Mouse (Mus musculus): ENCODE results near the gene Aamp.

Gene Aamp

DNA sequence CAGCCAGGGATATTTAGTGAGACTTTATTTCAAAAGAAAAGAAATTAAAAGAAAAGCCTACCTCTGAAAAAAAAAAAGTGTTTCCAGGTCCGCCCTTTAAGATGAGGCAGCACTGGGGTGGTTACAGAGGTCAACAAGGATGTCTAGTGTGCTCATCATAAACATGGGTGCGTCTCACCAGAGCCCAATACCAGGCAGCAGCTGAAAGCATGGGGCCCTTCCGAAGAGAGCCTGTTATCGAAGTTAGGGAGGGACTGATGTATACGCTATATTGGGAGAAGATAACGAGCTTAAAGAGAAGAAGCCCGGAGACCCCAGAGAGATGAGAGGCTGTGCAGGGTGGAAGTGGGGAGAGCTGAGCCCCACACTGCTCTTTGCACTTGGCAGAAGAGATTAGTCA is 45.4 kb downstream of the Aamp start:
- CTCF ChIA-PET, result no interaction called here

DNA sequence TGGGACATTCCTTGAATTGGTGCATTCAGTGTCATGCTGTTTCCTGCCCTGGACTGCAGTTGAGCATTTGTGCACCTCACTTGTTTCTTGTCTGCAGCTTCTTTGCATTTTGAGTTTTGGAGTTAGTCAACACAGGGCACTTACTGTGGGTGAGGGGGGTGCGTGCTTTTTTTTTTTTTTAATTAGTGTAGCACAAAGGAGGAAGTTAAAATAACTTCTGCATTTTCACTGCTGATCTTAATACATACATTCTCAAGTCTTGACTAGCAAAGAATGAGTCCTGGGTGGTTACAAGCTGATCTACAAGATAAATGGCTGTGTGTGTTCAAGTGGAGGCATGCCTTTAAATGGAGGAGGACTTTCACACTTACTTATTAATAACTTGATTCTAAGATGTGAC is 46.4 kb downstream of the Aamp start:
- CTCF ChIA-PET, result no interaction called here

DNA sequence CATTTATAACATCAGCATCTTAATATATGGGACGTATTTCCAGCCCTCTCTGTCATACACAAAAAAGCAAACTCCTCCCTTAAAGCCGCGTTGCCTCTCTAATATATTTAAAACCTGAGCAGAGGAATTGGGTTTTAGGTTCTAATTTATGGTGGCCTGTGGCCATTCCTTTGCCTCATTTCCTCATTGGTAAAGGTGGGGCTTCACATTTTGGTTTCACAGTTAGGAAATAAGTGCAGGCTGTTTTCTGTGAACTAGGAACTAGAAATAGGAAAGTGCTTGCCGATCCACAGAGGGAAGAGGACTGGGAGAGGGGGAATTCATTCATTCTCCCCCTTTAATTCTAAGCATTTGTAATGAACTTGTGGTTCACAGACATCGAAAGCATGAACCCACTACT is 46.9 kb downstream of the Aamp start:
- CTCF ChIA-PET, result no interaction called here

DNA sequence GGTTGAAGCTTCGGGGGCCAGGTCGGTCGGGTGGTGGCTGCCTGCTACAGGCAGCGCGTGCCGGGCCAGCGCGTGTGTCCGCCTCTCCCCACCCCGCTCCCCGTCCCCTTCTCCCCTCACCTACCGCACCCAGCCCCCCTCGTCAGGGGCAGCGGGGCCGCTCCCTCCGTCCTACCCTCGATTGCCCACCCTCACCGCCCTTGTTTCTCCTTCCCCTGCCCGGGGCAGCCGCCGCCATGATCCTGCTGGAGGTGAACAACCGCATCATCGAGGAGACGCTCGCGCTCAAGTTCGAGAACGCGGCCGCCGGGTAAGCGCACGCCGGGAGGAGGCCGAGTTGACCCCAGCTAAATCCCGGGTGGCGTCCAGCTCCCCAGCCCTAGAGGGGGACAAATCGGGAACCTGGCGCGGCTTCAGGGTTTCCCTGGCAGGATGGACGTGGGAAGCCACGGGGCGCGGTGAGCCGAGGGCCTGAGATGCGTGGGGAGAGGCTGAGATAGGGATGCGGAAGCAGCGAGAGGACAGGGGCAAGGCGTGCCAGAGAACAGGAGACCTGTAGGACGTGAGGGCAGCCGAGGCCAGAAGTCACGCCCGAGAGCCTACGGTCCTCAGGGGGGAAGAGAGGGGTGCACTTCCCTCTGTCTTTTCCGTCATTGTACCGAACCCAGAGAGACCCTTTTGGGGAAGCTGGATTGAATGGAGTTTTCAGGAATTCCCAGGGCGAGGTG is 47.8 kb downstream of the Aamp start:
- CTCF ChIA-PET, result interaction anchor here (0.7 kb wide), 2 partner anchors 8 to 155 kb away, joined by 3 to 4 read pairs; partner anchors contain the start of gene Ctdsp1

DNA sequence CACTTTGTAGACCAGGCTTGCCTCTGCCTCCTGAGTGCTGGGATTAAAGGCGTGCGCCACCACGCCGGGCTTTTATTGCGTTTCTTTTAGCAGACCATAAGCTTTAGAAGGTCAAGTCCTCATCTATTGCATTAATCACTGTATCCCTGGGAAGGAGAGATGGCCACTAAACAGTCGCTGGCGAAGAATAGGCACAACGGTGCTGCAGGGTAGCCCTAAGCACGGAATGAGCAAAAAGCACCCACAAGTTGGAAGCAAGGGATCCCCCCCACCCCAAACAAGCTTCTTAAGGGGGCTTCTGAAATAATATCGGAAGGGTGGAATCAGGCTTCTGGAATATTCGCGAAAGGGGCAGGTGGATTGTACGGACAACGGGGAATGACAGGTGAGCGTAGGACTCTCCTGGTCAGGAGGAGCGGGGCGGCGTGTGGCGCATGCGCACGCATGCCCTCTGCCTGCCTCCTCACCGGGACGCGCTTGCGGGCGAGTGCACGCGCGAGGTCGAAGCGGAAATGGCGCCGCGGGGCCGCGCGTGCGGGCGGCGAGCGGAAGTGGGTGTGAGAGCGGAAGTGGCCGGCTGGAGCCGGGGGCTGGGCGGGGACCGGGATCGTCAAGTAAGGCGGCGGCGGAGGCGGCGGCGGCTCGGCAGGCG is 48.5 kb downstream of the Aamp start, which contains the start of gene Arpc2:
Arpc2 (plus strand) TSS at position 147 of the 652 bp plus-strand sequence.
- CTCF ChIA-PET, result interaction anchor here (0.7 kb wide), 2 partner anchors 127 to 155 kb away, joined by 3 to 7 read pairs; partner anchors contain the start of gene Ctdsp1

DNA sequence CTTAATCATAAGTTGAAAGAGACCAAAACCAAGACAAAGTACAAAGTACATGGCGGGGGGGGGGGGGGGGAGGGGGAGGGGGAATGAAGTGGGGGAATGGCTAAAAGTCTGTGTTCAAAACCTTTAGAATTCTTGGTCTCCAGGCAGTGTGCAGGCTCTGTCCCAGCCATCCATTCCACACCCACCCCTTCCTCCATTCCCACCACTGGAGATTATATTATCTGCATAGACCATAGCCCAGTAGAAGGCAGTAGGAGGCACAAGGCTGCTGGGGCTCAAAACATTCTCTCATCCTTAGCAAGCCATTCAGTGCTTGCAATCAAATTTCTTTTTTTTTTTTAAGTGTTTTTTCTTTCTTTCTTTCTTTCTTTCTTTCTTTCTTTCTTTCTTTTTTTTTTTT is 53.5 kb downstream of the Aamp start:
- CTCF ChIA-PET, result no interaction called here

DNA sequence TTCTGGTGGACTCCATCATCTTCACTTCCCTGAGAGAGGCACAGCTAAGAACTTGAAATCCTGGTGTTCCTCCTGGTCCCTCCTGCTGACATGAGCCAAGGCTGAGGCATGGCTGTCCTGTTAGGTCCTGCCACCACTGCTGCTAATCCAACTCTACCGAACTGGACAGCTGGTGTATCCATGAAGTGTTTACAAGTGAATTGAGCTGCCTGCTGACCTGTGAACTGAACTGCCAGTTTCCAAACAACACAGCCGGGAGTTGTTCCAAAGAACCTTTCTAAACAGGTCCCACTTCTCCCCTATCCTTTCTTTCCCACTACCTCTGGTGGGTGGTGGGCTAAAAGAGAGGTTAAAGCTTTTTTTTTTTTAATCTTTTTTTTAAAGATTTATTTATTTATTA is 54.6 kb downstream of the Aamp start:
- CTCF ChIA-PET, result interaction anchor here (0.6 kb wide), 1 partner anchor 137 kb away, joined by 3 read pairs; no protein-coding TSS in a partner anchor
